Mouse (Mus musculus) layer of hippocampus, postnatal 25 days (tissue): Measurements from ENCODE around the gene Btbd35f14. TPM values are rescaled to one million over a fixed set of nuclear protein-coding genes. Genes with fewer than 3 reads are reported as not detected.
"Not testable (repeated sequence)": the region's sequence is repeated elsewhere in the genome, so short reads cannot be mapped to it uniquely, and the experiment has no call there.

ENCODE experiments used
- DNase-seq, 2 experiments: peaks; one replicate each; pipeline ENCODE4 v3.0.0; 2022; ENCODE audit warnings: mixed read lengths in 2 of 2, low spot score in 1 of 2; ENCODE audit errors: extremely low spot score in 1 of 2
- total RNA-seq, 2 experiments: library from RNA; stranded (reverse); gene quantifications; 2 replicates each; pipeline ENCODE4 v1.2.3; 2021

Btbd35f14 gene
- total RNA-seq, result not detected

GRCm38 (mm10) chrX:33702249-33702648 is at the start of gene Btbd35f14:
Gene Btbd35f14, minus strand, starts transcription at chrX:33702349.
- DNase-seq, result not testable (repeated sequence)

GRCm38 (mm10) chrX:33656872-33657271 is 45.3 kb downstream of the Btbd35f14 start, which contains the start of gene Btbd35f13:
Gene Btbd35f13, plus strand, starts transcription at chrX:33657172.
- DNase-seq, result not testable (repeated sequence)

Other genes starting within 250 kb of the Btbd35f14 start
- not detected for gene Btbd35f15, start 125.0 kb downstream of the Btbd35f14 start, total RNA-seq
- gene Btbd35f13, start 45.2 kb downstream of the Btbd35f14 start, total RNA-seq, result not detected